Mouse (Mus musculus): ENCODE measurements around the gene Spag17. TPM values are rescaled to one million over a fixed set of nuclear protein-coding genes. Genes with fewer than 3 reads are reported as not detected.

Gene Spag17
- total RNA-seq, 2 experiments from 2014 or later = 0.05 to 0.14 TPM

- no peak for DNase-seq (ENCODE audit: low spot score in 2 of 2)
These were observed 276.6 kb downstream of the Spag17 start for GRCm38 (mm10) chr3:100161665-100162314.

DNA sequence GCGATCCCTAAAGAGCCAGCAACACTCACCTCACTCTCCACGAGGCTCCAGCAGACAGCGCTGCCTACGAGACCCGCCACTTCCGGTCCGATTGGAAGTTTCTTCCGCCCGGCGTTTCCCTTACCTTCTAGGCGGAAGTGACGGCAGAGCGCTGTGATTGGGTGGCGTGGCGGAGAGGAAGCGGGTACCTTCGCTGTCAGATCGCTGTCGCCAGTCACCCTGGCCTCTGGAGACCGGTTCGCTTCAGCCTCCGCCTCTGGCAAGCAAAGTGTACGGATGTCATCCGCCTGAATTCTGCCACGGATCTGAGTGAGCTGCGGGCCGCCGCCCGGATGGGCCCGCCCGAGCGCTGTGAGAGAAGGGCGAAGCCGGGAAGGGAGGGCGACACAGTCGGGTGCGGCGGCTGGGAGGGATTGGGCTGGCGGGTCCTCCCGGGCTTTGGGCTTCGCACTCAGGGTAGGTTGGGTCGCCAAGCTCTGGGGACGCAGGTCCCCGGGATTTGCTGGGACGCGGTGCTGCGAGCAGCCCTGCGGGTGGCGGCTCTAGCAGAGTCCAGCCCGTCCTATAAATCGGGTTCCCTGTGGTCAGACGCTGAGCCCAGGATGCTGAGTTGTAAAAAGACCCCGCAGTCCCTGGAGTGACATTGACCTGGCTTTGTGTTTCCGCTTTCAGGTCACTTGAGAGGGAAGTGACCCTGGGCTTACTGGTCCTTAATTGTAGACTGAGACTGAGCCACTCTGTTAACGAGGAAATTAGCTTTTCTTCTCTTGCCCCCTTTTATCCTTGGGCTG lies 277.3 kb downstream of the Spag17 start, which contains the start of the genes Gdap2 and Wdr3:
Gene Gdap2, plus strand, starts transcription at position 67 of the 791 bp plus-strand sequence.
Gene Wdr3, minus strand, starts transcription at position 93 of the 791 bp plus-strand sequence.
- DNase-seq (ENCODE audit: low spot score in 2 of 2) = peak; percentile 94 to 96

GRCm38 (mm10) chr3:100163556-100163955 lies 278.4 kb downstream of the Spag17 start:
- no peak for DNase-seq (ENCODE audit: low spot score in 2 of 2)

GRCm38 (mm10) chr3:100164991-100165390 lies 279.8 kb downstream of the Spag17 start:
- DNase-seq (ENCODE audit: low spot score in 2 of 2) = no peak

GRCm38 (mm10) chr3:100176031-100176430 lies 290.8 kb downstream of the Spag17 start:
- DNase-seq (ENCODE audit: low spot score in 2 of 2) = no peak

GRCm38 (mm10) chr3:100180471-100180870 lies 295.3 kb downstream of the Spag17 start:
- DNase-seq (ENCODE audit: low spot score in 2 of 2) = no peak

DNA sequence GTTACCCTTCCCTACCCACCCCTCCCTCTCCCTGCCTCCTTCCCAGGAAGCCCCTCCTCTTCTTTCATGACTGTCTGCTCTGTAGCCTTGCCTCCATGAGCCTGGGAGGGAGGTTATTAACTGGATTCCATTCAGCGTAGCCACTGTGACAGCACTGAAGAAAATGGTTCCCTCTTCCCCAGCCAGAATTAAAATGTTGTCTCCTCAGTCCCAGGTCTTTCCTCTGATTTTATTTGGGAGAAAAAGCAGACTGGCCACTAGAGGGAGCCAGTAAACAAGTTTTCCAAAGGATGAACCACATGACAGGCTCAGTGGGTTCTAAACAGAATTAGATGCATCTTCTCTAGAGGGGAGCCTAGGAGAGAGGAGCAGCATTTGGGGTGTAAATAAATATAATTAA lies 304.2 kb downstream of the Spag17 start:
- DNase-seq (ENCODE audit: low spot score in 2 of 2) = peak; percentile 71 to 81

DNA sequence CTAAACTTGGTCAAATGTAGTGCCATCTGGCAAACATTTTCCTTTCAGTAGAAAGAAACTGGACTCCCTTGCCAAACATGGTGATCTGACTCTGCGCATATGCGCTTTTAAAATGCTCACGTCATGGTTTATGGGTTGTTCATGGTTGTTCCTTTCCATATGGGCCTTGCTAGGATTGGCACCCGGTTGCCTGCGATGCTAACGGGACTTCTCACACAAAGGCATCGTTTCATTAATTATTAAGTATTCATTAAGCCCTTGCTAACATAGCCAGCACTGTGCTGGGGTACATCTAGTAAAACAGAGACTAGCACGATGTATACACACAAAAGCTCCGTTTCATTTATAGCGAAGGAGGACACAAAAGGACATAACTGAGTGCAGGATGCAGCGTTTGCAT lies 304.7 kb downstream of the Spag17 start:
- no peak for DNase-seq (ENCODE audit: low spot score in 2 of 2)
